In genomic region chr10:8761656-8762055, GRCm38 (mm10) we compare ENCODE assay signal across 8 mouse cellular contexts.
DNase-seq lines count a peak whose midpoint lies in the region; ATAC-seq and TF ChIP-seq lines count a peak whose summit lies in the region.

No protein-coding gene starts in this region.

- peak overlapping the region; percentile 10; the same call in 1 of the 2 replicates for H3K27ac ChIP-seq in kidney, adult 2 months (ENCODE audit: insufficient read depth, low read depth, low read length)
- H3K27ac ChIP-seq in forebrain, embryonic 14.5 days (ENCODE audit: low read depth, low read length), result no peak overlapping the region
- H3K27ac ChIP-seq in midbrain, embryonic 11.5 days (ENCODE audit: low read depth, low read length), result peak overlapping the region; percentile 49; the same call in 1 of the 2 replicates

- WGBS in kidney, adult 2 months, result 62% methylated on average over 9 of the region's 9 CpGs
- 47% methylated on average over 9 of the region's 9 CpGs for WGBS in forebrain, embryonic 14.5 days
- 58% methylated on average over 9 of the region's 9 CpGs for WGBS in midbrain, embryonic 11.5 days

- no peaks in the 10 kb centered on the region for H3K9me3 ChIP-seq in forebrain, embryonic 14.5 days (replicated peaks; ENCODE audit: control insufficient read depth, low read length)
- H3K9me3 ChIP-seq in midbrain, embryonic 11.5 days (ENCODE audit: control insufficient read depth, low read length), result no peaks in the 10 kb centered on the region

- H3K4me3 ChIP-seq in kidney, adult 2 months (ENCODE audit: insufficient read depth, low read depth, low read length), result peak overlapping the region; percentile 6; the same call in 1 of the 2 replicates
- no peak overlapping the region for H3K4me3 ChIP-seq in forebrain, embryonic 14.5 days (ENCODE audit: low read depth, low read length)
- peak overlapping the region; percentile 14 for H3K4me3 ChIP-seq in midbrain, embryonic 11.5 days (ENCODE audit: low read depth, low read length)

- no peak for TF ChIP-seq CTCF in kidney, adult 2 months (conservative IDR thresholded peaks at IDR 0.05; ENCODE audit: insufficient read depth, insufficient read length, low read depth, low read length)

- no peaks in the 10 kb centered on the region for H3K4me1 ChIP-seq in kidney, adult 2 months (ENCODE audit: control insufficient read depth, insufficient read depth, low read length)
- peaks cover 28% of the 10 kb centered on the region for H3K4me1 ChIP-seq in forebrain, embryonic 14.5 days (ENCODE audit: control insufficient read depth, insufficient read depth, low read length)
- peaks cover 49% of the 10 kb centered on the region for H3K4me1 ChIP-seq in midbrain, embryonic 11.5 days (ENCODE audit: control insufficient read depth, insufficient read depth, low read length)

- TF ChIP-seq POLR2A in kidney, adult 2 months (IDR thresholded peaks at IDR 0.05; ENCODE audit: low read depth, low read length), result no peak

- H3K36me3 ChIP-seq in kidney, adult 2 months (ENCODE audit: control insufficient read depth, insufficient read depth, low read length), result no peaks in the 10 kb centered on the region
- no peaks in the 10 kb centered on the region for H3K36me3 ChIP-seq in forebrain, embryonic 14.5 days (ENCODE audit: control insufficient read depth, insufficient read depth, low read length)
- no peaks in the 10 kb centered on the region for H3K36me3 ChIP-seq in midbrain, embryonic 11.5 days (ENCODE audit: control insufficient read depth, insufficient read depth, low read length)

- no peak for DNase-seq in kidney, adult 2 months
- DNase-seq in kidney, adult 8-10 months, result no peak
- DNase-seq in MN1 (ENCODE audit: low spot score), result peak; percentile 35
- no peak for DNase-seq in forebrain, embryonic 14.5 days (ENCODE audit: low spot score)
- DNase-seq in midbrain, embryonic 11.5 days (ENCODE audit: low spot score, missing footprints), result no peak
- no peak for DNase-seq in testis, postnatal 14 days (ENCODE audit: low spot score)
- no peak for DNase-seq in urinary bladder, adult 2 months (ENCODE audit: low spot score)
- no peak for DNase-seq in thymus, postnatal 14 days

- no peak overlapping the region for H3K9ac ChIP-seq in forebrain, embryonic 14.5 days (ENCODE audit: low read length)
- peak overlapping the region; percentile 41 for H3K9ac ChIP-seq in midbrain, embryonic 11.5 days (ENCODE audit: low read length)

- no peak for ATAC-seq in forebrain, embryonic 14.5 days
- ATAC-seq in midbrain, embryonic 11.5 days (ENCODE audit: low FRiP score), result no peak

- no peaks in the 10 kb centered on the region for H3K27me3 ChIP-seq in kidney, adult 2 months (replicated peaks; ENCODE audit: control insufficient read depth, insufficient read depth, low read length)
- no peaks in the 10 kb centered on the region for H3K27me3 ChIP-seq in forebrain, embryonic 14.5 days (replicated peaks; ENCODE audit: control insufficient read depth, insufficient read depth, low read length)
- H3K27me3 ChIP-seq in midbrain, embryonic 11.5 days (ENCODE audit: control insufficient read depth, insufficient read depth, low read length), result no peaks in the 10 kb centered on the region

- peak overlapping the region; percentile 45 for H3K4me2 ChIP-seq in forebrain, embryonic 14.5 days (ENCODE audit: low read length)
- H3K4me2 ChIP-seq in midbrain, embryonic 11.5 days, result peak overlapping the region; percentile 47
